ENCODE assay signal across 18 mouse cellular contexts in the genomic region with DNA sequence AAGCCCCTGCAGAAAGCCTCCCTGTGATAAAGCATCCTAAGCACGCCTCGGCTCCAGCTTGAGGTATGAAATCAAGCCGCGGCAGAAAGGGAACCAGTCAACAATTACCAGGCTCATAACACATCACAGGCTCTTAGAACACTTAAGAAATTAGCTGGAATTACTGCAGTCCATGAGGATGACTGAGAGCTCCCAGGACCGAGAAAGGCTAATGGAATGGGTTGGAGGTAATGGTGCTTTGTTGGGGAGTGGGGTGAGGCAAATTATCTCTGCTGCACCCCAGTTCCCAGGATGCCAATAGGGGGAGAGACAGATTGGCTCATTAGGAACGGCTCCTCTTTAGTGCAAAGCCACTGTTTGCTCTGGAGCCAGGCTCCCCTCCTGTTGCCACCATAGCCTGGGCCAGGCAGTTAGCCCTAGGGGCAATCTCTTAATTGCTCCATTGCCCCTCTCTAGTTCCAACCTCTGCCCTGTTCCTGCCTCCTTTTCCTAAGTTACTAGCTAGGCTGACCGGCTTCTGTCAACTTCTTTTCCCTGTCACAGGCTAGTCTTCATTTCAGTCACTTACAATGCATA. TPM values are rescaled to one million over a fixed set of nuclear protein-coding genes. Genes with fewer than 3 reads are reported as not detected.
"Had no signal": no experiment of that assay in that cellular context is flagged by ENCODE, and none has a peak within 500 bp of the region (broad histone marks: within the 10 kb centered on the region; RNA-seq: fewer than 3 reads in every experiment).

No protein-coding gene starts in this region.

- H3K27ac ChIP-seq: liver, embryonic 13.5 days; liver, embryonic 15.5 days; lung, embryonic 15.5 days; macrophage; midbrain, embryonic 12.5 days; stomach, embryonic 15.5 days; stomach, postnatal 0 days had no signal

- H3K36me3 ChIP-seq: liver, embryonic 13.5 days; liver, embryonic 15.5 days; lung, embryonic 15.5 days; midbrain, embryonic 12.5 days; stomach, embryonic 15.5 days had no signal

- H3K9me3 ChIP-seq: liver, embryonic 13.5 days; liver, embryonic 15.5 days; lung, embryonic 15.5 days; midbrain, embryonic 12.5 days; stomach, embryonic 15.5 days had no signal

- H3K27me3 ChIP-seq: liver, embryonic 13.5 days; liver, embryonic 15.5 days; lung, embryonic 15.5 days; stomach, embryonic 15.5 days had no signal

- H3K9ac ChIP-seq: liver, embryonic 13.5 days; liver, embryonic 15.5 days; liver, postnatal 0 days; lung, embryonic 15.5 days; midbrain, embryonic 12.5 days; stomach, embryonic 15.5 days had no signal

- H3K4me3 ChIP-seq: liver, embryonic 13.5 days; liver, embryonic 15.5 days; lung, embryonic 15.5 days; megakaryocyte, embryonic 14.5 days; midbrain, embryonic 12.5 days; stomach, embryonic 15.5 days had no signal

- H3K4me1 ChIP-seq: liver, embryonic 13.5 days; liver, embryonic 15.5 days; megakaryocyte, embryonic 14.5 days; midbrain, embryonic 12.5 days had no signal

- DNase-seq: liver, embryonic 13.5 days; liver, postnatal 0 days; lung, adult 2 months; lung, postnatal 14 days; lung, postnatal 36 days; midbrain, embryonic 14.5 days; right cerebral cortex, postnatal 14 days; thymus, adult 2 months; thymus, postnatal 25 days had no signal

- ATAC-seq: liver, postnatal 0 days; lung, postnatal 0 days had no signal

- H3K4me2 ChIP-seq: liver, embryonic 13.5 days; liver, embryonic 15.5 days; lung, embryonic 15.5 days; midbrain, embryonic 12.5 days; stomach, embryonic 15.5 days had no signal

RNA-seq across cellular contexts. Expression of a gene that starts 17.7 kb away (rescaled TPM):
- polyA plus RNA-seq: liver, embryonic 13.5 days; liver, postnatal 0 days; macrophage; neural tube, embryonic 11.5 days had no signal
